Mouse (Mus musculus): ENCODE data around the gene Il9r. TPM values are rescaled to one million over a fixed set of nuclear protein-coding genes. Genes with fewer than 3 reads are reported as not detected.

Gene Il9r
- total and polyA plus RNA-seq, 2 experiments from 2014 or later: not detected

DNA sequence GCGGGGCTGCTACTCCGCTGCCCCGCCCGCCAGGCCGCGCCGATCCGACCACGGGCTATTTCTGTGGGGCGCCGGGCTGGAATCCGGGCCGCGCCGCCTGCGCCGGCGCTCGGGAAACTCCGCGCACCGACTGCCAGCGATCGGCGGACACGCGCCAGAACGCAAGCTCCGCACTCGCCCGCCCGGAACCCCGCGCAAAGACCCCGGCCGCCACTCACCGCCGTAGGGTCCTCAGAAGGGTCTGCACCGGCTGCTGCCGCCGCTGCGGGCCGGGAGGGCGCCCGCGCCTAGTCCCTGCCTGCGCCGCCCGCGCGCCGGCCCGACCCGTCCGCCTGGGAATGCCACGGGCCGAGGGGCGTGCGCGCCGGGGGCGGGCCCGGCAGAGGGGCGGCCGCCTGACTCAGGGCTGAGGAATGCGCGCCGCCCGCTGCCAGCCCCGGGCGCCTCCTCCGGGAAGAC, 21.9 kb upstream of the Il9r start, which contains the start of gene Rhbdf1:
Gene Rhbdf1 (minus strand): TSS at position 350 of the 459 bp plus-strand sequence.
- Histone ChIP-seq H3K4me2 (ENCODE audit: low read depth) (peak within 1 kb of the TSS; percentile 99), H3K27ac (ENCODE audit: low read depth, low read length) (peak within 1 kb of the TSS; percentile 9; the same call in 1 of the 2 replicates), H3K9ac (peak within 1 kb of the TSS; percentile 66), H3K4me1 (ENCODE audit: insufficient read depth) (peaks cover 7% of the 10 kb centered on the region), H3K9me3 (ENCODE audit: low read length) (no peaks in the 10 kb centered on the region), H3K4me3 (ENCODE audit: low read depth, low read length) (peak within 1 kb of the TSS; percentile 61), H3K27me3 (ENCODE audit: insufficient read depth, low read length) (peaks cover 12% of the 10 kb centered on the region), H3K36me3 (ENCODE audit: insufficient read depth) (no peaks in the 10 kb centered on the region)
- under 1% methylated on average over 64 of the region's 72 CpGs for WGBS
- TF ChIP-seq CTCF (IDR thresholded peaks at IDR 0.05; ENCODE audit: low read depth): no peak
- DNase-seq (peak; percentile 50), ATAC-seq (peak; percentile 28)

DNA sequence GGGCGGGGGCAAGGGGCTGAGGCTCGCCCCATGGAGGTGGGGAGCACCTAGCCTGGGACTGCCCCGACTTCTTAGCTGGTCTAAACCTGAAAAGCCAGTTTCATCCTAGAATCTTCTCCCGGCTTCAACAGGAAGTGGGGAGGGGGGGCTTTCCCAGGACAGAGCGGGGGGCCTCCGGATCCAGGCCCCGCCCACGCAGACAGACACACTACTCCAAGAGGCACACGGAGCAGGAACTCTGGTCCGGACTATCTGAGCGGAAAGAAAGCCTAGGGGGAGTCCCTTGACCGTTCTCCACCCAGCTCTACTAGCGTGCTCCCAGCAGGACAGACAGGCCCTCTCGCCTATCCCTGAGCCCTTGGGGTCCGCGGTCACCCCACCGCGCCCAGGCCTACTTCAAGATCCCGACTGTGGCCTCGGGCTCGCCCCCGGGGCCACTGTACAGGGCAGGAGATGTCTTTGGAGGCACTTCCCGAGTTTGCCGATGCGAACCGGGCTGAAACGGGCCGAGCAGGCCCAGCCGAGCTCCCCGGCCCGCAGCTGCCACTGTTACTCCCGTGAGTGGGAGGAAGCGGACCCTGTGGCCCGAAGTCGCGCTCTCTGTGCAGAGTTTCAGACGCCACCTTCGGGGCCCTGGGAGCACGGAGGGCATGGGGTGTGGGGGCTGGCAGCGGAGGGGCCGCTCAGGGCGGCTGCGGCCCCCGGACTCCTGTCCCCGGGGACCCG, 21.3 kb upstream of the Il9r start:
- peak overlapping the region; percentile 99 for H3K4me2 ChIP-seq (ENCODE audit: low read depth)
- H3K27me3 ChIP-seq (ENCODE audit: insufficient read depth, low read length): peaks cover 12% of the 10 kb centered on the region
- no peaks in the 10 kb centered on the region for H3K9me3 ChIP-seq (ENCODE audit: low read length)
- WGBS: 4% methylated on average over 41 of the region's 46 CpGs
- peak overlapping the region; percentile 66 for H3K9ac ChIP-seq
- no peak for TF ChIP-seq CTCF (IDR thresholded peaks at IDR 0.05; ENCODE audit: low read depth)
- H3K27ac ChIP-seq (ENCODE audit: low read depth, low read length): peak overlapping the region; percentile 9; the same call in 1 of the 2 replicates
- H3K4me1 ChIP-seq (ENCODE audit: insufficient read depth): peaks cover 4% of the 10 kb centered on the region; the same call in 1 of the 2 replicates
- ATAC-seq: no peak; the same call in 1 of the 2 replicates
- DNase-seq: no peak
- no peaks in the 10 kb centered on the region for H3K36me3 ChIP-seq (ENCODE audit: insufficient read depth)
- H3K4me3 ChIP-seq (ENCODE audit: low read depth, low read length): peak overlapping the region; percentile 61

DNA sequence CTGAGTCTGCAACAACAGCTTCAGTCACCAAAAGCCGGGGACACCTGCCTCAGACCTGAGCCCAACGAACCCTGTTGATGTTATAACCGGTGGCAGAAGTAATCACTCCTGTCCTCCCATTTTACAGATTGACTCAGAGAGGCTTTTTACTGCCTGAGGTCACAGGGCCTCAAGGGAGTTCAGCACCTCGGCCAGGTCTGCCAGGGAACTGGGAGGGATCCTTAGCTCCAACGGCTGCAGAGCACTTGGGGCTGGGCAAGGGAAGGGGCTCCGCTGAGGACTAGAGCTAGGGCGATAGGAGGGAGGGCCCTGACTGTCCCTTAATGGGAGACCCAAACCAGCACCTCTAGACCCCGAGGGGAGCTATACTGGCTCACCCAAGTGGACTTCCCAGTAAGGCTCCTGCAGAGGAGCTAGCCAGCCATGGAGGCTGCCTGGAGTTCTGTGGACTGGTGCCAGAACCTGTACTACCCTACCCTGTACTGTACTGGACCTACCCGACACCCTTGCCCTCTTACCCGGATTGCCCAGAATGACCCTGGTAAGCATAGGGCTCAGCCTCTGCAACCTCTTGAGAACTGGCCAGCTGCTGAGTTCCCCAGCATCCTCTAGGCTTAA, 20.6 kb upstream of the Il9r start:
- Histone ChIP-seq H3K4me3 (ENCODE audit: low read depth, low read length) (peak overlapping the region; percentile 61), H3K4me1 (ENCODE audit: insufficient read depth) (no peaks in the 10 kb centered on the region), H3K9me3 (ENCODE audit: low read length) (no peaks in the 10 kb centered on the region), H3K4me2 (ENCODE audit: low read depth) (peak overlapping the region; percentile 99), H3K27ac (ENCODE audit: low read depth, low read length) (no peak overlapping the region), H3K9ac (no peak overlapping the region), H3K36me3 (ENCODE audit: insufficient read depth) (no peaks in the 10 kb centered on the region), H3K27me3 (ENCODE audit: insufficient read depth, low read length) (peaks cover 12% of the 10 kb centered on the region)
- TF ChIP-seq CTCF (IDR thresholded peaks at IDR 0.05; ENCODE audit: low read depth): no peak
- ATAC-seq (no peak; the same call in 1 of the 2 replicates), DNase-seq (no peak)
- 47% methylated on average over 10 of the region's 10 CpGs for WGBS

DNA sequence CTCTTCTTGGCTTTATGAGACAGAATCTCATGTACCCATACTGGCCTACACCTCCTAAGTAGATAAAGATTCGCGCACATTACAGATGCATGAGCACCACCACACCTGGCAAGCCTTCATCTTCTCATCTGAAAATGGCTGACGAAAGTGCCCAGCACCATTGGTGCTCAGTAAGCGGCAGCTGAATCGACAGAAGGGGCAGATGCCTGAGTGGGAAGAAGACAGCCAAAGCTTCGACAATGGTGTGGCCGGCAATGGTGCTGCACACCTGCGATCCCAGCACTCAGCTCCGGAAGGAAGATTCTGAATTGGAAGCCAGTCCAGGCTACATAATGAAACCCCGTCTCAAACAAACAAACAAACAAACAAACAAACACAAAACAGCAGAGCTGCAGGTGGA, 19.2 kb upstream of the Il9r start:
- ATAC-seq: no peak
- TF ChIP-seq CTCF (IDR thresholded peaks at IDR 0.05; ENCODE audit: low read depth): no peak
- 87% methylated on average over 10 of the region's 10 CpGs for WGBS
- Histone ChIP-seq H3K27me3 (ENCODE audit: insufficient read depth, low read length) (peaks cover 12% of the 10 kb centered on the region), H3K4me1 (ENCODE audit: insufficient read depth) (no peaks in the 10 kb centered on the region), H3K27ac (ENCODE audit: low read depth, low read length) (no peak overlapping the region), H3K36me3 (ENCODE audit: insufficient read depth) (no peaks in the 10 kb centered on the region), H3K9ac (no peak overlapping the region), H3K4me2 (ENCODE audit: low read depth) (no peak overlapping the region), H3K4me3 (ENCODE audit: low read depth, low read length) (no peak overlapping the region), H3K9me3 (ENCODE audit: low read length) (no peaks in the 10 kb centered on the region)
- DNase-seq: no peak

DNA sequence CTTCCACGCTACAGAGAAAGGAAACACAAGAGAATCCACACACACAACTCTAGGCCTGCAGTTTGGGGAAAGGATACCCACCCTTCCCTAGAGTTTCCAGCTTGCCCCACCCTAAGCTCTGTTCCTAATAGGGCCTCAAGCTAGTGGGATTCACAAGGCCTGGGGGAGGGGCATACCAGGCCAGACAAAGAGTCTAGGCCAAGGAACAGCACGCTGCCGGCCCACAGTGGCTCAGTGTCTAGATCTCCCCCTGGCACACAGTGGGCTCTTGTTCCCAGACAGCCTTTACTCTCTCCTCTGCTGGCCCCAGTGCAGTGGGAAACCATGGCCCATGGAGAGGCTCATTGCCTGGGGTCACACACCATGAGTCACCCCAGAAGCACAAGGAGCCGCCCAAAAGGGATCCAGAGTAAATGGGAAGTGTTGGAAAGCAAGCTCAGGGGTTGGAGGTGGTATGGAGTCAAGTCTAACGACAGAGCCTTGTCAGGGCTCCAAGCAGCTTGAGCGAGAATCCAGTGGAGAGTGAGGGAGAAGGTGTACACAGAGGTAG, 18.5 kb upstream of the Il9r start:
- Histone ChIP-seq H3K9me3 (ENCODE audit: low read length) (no peaks in the 10 kb centered on the region), H3K36me3 (ENCODE audit: insufficient read depth) (no peaks in the 10 kb centered on the region), H3K4me1 (ENCODE audit: insufficient read depth) (no peaks in the 10 kb centered on the region), H3K9ac (no peak overlapping the region), H3K27ac (ENCODE audit: low read depth, low read length) (0 out of 2 replicates have a peak overlapping the region, but pooled peaks have one; percentile 35), H3K27me3 (ENCODE audit: insufficient read depth, low read length) (peaks cover 11% of the 10 kb centered on the region), H3K4me3 (ENCODE audit: low read depth, low read length) (no peak overlapping the region), H3K4me2 (ENCODE audit: low read depth) (no peak overlapping the region)
- TF ChIP-seq CTCF (IDR thresholded peaks at IDR 0.05; ENCODE audit: low read depth): no peak
- no peak; the same call in 1 of the 2 replicates for ATAC-seq
- 47% methylated on average over 6 of the region's 6 CpGs for WGBS
- no peak for DNase-seq

DNA sequence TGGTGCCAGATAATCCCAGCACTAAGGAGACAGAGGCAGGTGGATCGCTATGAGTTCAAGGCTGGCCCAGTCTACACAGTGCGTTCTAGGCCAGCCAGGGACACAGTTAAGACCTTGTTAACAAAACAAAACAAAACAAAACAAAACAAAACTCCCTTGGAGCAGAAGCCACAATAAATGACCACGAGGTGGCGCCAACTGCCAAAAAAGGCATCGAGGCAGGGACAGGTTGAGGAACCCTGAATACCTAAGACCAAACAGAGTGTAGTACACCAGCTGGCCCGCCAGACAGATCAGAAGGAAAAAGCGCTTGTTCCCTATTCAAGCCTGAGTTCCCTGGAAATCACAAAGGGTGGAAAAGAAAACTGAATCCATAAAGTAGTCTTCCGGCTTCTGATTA, 16.8 kb upstream of the Il9r start:
- no peak overlapping the region for H3K4me3 ChIP-seq (ENCODE audit: low read depth, low read length)
- no peaks in the 10 kb centered on the region for H3K36me3 ChIP-seq (ENCODE audit: insufficient read depth)
- no peak overlapping the region for H3K4me2 ChIP-seq (ENCODE audit: low read depth)
- WGBS: 17% methylated on average over 8 of the region's 8 CpGs
- peaks cover 3% of the 10 kb centered on the region; the same call in 1 of the 2 replicates for H3K27me3 ChIP-seq (ENCODE audit: insufficient read depth, low read length)
- no peak overlapping the region for H3K27ac ChIP-seq (ENCODE audit: low read depth, low read length)
- peak; percentile 70 for ATAC-seq
- peak; percentile 89 for TF ChIP-seq CTCF (IDR thresholded peaks at IDR 0.05; ENCODE audit: low read depth)
- no peak overlapping the region for H3K9ac ChIP-seq
- no peaks in the 10 kb centered on the region for H3K4me1 ChIP-seq (ENCODE audit: insufficient read depth)
- no peaks in the 10 kb centered on the region for H3K9me3 ChIP-seq (ENCODE audit: low read length)
- DNase-seq: peak; percentile 85

Measured in forebrain, postnatal 0 days (tissue).